Mouse (Mus musculus): ENCODE data around the gene Ttll6.
"Not testable (repeated sequence)": the region's sequence is repeated elsewhere in the genome, so short reads cannot be mapped to it uniquely, and the experiment has no call there.

Ttll6 gene

DNA sequence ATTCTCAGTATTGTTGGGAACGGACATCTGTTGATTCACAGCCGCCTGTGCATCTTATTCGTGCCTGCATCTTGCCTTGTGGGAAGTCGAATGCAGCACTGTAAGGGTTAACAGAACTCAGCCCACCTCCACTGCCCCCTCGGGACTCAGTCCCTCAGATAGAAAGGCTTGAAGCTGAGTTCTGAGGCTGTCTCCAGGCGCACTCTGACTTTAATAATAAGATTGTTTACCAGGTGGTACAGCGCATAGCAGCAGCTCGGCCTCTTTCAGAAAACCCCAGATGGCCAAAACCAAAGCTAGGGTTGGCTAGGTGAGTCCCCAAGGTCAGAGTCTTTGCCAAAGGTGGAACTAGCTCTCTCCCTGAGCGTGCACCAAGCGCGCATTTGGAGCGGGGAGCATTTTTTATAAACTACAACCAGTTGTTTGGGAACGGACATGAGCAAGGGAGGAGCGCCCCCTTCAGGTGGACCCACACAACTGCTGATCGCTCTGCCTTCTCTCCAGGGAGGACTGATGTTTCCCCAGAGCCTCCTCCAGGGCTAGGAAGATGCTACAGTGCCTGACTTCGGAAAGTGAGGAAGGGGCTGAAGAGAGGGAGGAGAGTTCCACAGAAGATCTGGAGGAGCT, at the start of gene Ttll6:
Ttll6 (plus strand) TSS at position 548 of the 627 bp plus-strand sequence.
- peak; percentile 66 to 81 for DNase-seq (ENCODE audit: inconsistent age in 2 of 2, low spot score in 1 of 2)

DNA sequence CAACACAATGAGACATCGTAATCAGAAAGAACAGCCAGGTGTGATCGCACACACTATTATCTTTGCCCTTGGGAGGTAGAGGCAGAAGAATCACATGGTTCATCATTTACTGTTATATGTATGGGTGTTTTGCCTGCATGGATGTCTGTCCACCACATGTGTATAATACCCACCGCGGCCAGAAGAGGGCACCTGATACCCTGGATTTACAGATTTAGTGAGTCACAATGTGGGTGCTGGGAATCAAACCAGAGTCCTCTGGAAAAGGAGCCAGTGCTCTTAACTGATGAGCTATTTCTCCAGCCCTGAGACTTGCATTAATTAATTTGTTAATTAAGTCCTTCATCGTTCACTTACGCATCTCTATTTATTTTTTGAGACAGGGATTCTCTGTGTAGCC, 45.6 kb upstream of the Ttll6 start:
- no peak for DNase-seq (ENCODE audit: inconsistent age in 2 of 2, low spot score in 1 of 2)

DNA sequence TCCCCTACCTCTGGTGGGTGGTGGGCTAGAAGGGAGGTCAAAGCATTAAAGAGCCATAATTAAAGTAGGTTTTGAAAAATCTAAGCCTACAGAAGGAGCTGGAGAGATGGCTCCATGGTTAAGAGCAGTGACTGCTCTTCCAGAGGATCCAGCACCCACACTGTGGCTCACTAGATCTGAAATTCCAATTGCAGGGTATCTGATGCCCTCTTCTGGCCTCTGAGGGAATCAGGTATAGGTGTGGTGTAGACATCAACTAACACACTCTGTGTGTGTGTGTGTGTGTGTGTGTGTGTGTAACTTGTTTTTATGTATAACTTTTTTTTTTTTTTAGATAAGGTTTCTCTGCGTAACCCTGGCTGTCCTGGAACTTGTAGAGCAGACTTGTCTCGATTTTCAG, 42.5 kb upstream of the Ttll6 start:
- peak in 1 of 2 experiments; percentile 65 for DNase-seq (ENCODE audit: inconsistent age in 2 of 2, low spot score in 1 of 2)

DNA sequence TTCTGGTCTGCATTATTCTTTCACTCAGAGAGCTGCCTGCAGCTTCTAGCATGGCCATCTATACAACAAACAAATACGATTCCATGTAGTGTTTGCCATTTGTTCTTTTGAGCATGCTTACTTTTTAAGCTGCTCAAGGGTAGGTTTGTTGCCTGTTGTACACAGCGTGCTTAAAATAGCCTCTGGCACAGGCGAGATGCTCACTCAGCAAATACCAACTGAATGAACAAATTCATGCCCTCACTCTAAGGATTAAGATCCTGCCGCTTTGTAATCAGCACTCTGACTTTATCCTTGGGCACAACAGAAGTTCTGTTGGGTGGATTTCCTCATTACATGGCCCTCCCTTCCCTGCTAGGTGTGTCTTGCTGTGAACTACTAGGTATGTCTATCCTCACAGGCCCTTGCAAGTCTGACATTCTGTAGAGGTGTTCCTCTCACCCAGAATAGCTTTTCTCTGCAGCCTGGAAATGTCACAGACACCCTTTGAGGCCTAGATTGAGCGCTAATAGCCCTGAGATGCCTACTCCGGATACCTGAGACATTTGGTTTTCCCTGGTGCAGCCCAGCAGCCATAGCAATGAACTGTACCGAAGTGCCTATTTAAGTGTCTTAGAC, 40.8 kb upstream of the Ttll6 start:
- no peak for DNase-seq (ENCODE audit: inconsistent age in 2 of 2, low spot score in 1 of 2)

DNA sequence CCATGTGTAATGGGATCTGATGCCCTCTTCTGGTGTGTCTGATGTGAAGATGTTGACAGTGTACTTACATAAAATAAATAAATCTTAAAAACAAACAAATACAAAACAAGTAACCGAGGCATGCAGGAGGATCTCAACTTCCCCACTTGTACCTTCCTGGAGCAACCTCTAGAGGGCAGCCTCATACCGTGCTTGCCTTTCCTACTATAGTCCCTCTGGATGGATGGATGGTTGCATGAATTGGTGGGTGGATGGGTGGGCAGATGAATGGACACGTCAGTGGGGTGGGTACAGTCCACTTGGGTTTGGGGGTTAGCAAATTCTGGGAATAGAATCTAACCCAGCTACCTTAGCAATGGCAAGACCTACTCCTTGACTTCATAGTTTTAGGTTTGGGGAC, 40.2 kb upstream of the Ttll6 start:
- peak; percentile 58 to 82 for DNase-seq (ENCODE audit: inconsistent age in 2 of 2, low spot score in 1 of 2)

DNA sequence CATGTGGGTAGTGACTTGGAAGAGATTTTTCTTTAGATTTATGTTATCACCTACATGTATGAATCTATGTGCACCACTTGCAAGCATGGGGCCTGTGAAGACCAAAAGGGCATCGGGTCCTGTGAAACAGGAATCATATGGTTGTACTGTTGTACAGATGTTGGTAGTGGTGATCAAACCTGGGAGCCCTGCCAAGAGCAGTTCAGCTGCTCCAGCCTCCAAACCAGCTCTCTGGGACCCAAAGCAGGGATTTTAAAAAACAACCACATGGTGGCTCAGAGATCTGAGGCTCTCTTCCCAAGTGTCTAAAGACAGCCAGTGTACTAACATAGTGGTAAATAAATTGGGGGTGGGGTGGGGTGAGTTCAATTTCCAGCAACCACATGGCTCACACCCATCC, 25.2 kb upstream of the Ttll6 start:
- DNase-seq (ENCODE audit: inconsistent age in 2 of 2, low spot score in 1 of 2) = no peak

DNA sequence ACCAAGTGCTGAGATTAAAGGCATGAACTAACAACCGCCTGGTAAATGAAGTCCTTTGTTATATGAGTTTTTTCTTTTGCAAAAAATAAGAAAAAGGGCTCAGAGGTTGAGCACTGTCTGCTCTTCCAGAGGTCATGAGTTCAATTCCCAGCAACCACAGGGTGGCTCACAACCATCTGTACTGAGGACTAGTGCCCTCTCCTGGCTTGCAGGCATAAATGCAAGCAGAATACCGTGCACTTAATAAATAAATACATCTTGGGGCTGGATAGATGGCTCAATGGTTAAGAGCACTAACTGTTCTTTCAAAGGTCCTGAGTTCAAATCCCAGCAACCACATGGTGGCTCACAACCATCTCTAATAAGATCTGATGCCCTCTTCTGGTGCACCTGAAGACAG, 22.6 kb upstream of the Ttll6 start:
- DNase-seq (ENCODE audit: inconsistent age in 2 of 2, low spot score in 1 of 2) = not testable (repeated sequence)

DNA sequence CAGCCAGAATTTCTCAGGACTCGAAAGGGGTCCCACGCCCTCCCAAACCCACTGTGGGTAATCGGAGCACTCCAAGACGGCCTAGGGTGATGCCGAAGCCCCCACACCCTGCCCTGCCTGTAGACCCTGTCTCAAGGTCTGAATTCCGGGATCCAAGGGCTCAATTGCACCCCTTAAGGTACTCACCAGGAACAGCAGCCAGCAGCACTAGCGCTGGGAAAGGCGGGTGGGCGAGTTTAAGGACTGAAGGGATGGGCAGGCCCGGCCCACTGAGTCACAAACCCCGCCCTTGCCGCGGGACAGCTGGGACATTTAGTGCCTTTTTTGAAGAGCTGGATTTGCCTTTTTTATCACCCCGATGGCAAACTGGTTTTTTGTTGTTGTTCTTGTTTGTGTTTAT, 21.8 kb upstream of the Ttll6 start, which contains the start of gene Calcoco2:
Calcoco2 (minus strand) TSS at position 214 of the 400 bp plus-strand sequence.
- DNase-seq (ENCODE audit: inconsistent age in 2 of 2, low spot score in 1 of 2) = no peak

DNA sequence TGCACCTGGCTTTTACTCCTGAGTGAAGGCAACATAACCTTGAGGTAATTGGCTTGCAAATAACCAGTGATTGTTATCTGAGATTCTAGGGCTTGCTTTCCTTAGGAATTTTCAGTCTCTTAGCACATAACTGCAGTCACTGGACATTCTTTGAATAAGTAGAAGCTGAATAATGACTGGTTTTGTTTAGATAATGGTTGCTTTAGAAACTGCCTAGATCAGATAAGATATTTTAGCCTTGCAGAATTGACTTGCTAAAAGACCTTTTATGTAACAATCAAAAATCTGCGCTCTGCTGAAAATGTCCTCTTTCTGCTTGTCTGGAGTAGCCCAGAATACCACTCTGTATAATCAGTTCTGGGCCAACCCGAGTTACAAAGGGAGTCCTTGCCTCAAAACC, 19.5 kb upstream of the Ttll6 start:
- DNase-seq (ENCODE audit: inconsistent age in 2 of 2, low spot score in 1 of 2) = no peak

DNA sequence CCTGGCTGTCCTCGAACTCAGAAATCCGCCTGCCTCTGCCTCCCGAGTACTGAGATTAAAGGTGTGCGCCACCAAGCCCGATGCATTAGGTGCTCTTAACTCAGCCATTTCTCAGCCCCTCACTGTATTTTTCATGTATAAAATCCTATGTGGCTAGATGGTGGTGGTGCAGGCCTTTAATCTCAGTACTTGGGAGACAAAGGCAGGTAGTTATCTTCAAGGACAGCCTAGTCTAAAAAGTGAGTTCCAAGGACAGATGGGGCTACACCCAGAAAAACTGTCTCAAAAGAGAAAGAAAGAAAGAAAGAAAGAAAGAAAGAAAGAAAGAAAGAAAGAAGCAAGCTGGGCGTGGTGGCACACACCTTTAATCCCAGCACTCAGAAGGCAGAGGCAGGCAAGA, 18.2 kb upstream of the Ttll6 start:
- no peak for DNase-seq (ENCODE audit: inconsistent age in 2 of 2, low spot score in 1 of 2)

DNA sequence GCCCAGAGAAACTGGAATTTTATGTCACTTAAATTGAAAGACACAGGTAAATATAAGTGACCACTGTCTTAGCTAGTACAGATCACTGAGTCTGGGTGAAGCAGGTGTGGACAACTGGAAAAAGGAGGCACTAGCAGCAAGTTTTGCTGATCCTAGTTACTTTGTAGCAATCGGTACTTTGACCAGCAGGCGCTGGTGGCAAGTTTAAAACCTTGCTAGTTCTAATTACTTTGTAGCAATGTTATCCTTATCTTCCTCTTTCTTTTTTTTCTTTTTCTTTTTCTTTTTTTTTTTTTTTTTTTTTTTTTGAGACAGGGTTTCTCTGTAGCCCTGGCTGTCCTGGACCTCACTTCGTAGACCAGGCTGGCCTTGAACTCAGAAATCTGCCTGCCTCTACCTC, 17.5 kb upstream of the Ttll6 start:
- no peak for DNase-seq (ENCODE audit: inconsistent age in 2 of 2, low spot score in 1 of 2)

DNA sequence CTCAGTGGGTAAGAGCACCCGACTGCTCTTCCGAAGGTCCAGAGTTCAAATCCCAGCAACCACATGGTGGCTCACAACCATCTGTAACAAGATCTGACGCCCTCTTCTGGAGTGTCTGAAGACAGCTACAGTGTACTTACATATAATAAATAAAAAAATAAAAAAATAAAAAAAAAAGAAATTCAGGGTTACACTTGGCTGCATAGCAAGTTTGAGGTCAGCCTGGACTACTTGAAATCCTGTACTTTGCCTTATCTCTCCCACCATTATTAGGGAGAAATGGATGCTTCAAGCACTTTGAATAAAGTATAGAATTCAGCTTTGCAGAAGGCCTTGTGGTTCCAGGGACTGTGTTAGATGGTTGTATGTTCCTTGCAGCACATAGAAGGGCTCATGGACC, 16.7 kb upstream of the Ttll6 start:
- not testable (repeated sequence) for DNase-seq (ENCODE audit: inconsistent age in 2 of 2, low spot score in 1 of 2)

DNA sequence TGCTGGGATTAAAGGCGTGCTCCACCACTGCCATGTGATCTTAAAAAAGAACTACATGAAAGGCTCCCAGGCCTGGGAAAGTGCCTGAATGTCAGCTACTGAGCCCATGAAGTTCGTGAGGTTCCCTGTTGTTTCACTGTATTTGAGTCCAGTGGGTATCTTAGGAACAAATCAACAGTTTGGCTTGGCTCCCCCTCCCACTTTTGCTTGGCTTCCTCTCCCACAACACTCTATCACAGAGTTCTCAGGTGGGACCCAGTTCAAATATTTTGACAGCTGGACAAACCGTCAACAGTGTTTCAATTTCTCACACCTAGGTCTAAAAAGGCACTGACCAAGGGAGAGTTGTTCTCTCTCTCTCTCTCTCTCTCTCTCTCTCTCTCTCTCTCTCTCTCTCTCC, 14.2 kb upstream of the Ttll6 start:
- DNase-seq (ENCODE audit: inconsistent age in 2 of 2, low spot score in 1 of 2) = no peak

DNA sequence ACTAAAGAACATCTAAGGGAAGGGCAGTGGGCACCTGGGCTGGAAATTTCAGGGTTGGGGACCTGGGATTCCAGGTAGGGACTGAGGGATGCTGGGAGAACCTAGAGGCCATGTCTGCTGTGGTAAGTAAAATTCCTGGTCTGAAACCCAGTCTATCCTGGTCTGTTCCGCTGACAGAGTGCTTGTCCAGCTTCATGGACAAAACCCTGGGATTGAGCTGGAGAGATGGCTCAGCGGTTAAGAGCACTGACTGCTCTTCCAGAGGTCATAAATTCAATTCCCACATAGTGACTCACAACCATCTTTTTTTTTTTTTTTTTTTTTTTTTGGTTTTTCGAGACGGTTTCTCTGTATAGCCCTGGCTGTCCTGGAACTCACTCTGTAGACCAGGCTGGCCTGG, 10.8 kb upstream of the Ttll6 start:
- peak in 1 of 2 experiments; percentile 27 for DNase-seq (ENCODE audit: inconsistent age in 2 of 2, low spot score in 1 of 2)

DNA sequence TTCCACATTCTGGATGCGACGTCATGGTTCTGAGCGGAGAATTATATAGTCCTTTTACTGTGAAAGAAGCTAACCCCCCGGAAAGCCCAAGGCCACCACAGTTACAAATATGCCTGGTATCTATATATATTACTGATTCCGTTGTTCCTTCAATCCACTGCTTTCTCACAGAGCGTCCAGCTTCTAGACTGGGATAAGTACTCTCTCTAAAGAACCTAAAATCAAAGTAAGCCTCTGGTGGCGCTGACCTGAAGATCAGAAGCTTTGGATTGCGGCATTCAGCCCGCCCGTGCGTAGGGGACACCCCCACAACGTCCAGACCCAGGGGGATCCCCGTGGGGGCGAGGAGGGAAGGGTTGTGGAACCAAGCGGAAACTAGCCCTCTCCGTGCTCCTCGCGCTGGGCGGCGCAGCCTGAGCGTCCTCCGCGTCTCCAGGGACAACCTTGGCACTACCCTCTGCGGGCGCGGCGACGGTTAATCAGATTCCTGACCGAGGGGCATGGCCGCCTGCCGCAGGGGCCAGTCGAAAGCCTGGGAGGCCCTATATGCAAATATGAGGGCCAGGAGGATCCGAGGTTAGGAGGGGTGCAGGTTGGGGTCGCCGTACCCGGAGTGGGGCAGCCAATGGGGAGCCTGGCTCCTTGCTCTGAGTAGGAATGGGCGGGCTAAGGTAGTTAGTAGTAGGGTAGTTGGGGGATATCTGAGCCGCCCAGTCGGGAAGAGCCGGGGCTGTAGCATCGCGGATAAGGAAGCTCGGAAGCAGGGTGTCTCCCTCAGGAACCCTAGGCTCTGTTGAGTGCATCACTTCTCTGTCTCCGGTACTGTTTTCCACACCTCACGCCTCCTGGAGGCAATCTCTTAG, 9.3 kb upstream of the Ttll6 start:
- DNase-seq (ENCODE audit: inconsistent age in 2 of 2, low spot score in 1 of 2) = peak; percentile 55 to 75

DNA sequence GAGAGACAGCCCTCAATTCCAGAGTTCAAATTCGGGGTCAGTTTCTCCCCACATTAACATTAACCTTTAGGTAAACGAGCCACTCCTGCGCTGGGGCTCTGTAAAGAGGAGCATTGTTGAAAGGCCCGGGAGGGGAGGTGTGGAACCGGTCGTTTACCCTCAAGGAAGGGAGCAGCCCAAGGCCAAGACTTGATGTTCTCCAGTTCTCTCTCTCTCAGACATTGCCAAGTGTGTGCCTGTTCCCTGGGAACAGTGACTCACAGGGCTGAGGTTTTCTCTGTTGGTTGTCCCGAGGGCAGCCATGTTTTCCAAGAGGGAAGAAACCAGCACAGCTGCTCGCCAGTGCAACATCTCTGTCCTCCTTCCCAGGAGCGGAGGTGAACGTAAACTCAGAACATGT, 3.0 kb upstream of the Ttll6 start:
- DNase-seq (ENCODE audit: inconsistent age in 2 of 2, low spot score in 1 of 2) = no peak

DNA sequence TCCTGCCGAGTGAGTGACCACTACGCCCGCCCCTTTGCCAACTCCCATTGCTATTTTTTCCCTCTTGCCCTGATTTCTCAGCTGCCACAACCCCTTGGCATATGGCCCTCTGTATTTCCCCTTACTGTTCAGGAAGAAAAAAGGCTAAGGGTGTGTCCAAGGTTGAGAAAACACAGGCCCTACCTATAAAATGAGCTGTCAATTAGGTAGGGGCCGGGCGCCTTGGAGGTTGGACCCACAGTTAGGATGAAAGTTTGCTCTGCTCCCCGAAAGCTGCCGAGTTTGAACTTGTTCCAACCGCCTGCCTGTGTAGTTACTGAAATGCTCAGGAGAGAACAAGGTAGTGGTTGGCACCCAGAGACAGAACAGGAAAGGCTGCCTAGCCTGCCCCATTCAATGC, 2.3 kb downstream of the Ttll6 start:
- no peak for DNase-seq (ENCODE audit: inconsistent age in 2 of 2, low spot score in 1 of 2)

DNA sequence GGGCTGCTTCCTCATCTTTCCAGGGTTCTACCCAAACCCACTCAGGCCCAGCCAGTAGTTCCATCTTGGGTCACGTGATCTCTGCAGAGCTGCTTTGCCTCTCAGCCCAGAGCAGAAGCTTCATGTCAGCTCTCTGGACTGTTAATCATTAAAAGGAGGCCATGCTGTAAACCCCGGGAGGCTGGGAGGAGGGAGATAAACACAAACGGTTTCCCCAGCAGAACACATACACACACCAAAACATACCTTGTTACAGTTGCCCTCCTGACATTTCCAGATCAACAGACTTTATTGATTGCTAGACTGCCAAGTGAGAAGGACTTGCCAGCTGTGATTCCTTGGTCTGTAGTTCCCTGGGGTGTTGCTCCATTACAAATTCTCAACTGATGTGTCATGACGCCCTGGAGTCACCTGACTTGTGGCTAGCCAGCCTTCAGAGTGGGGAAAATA, 7.2 kb downstream of the Ttll6 start:
- peak in 1 of 2 experiments; percentile 55 for DNase-seq (ENCODE audit: inconsistent age in 2 of 2, low spot score in 1 of 2)

DNA sequence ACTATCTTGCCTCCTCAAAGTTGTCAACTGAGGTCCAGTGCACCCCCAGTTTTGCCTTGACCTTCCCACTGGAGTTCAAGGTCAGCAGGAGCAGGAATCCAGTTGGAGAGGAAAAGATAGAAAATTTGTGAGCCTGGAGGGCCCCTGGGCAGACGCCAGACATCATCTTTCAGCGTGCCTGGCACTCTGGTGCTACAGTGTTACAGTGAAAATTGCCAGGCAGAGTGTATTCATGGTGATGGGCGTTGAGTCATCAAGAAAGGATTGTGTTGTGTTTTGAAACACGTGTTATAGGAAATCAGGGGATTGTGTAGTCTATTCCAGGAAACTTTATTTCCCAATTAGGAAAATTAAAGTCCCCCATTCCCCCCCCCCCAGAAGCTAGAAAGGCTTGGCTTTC, 10.2 kb downstream of the Ttll6 start:
- DNase-seq (ENCODE audit: inconsistent age in 2 of 2, low spot score in 1 of 2) = no peak

DNA sequence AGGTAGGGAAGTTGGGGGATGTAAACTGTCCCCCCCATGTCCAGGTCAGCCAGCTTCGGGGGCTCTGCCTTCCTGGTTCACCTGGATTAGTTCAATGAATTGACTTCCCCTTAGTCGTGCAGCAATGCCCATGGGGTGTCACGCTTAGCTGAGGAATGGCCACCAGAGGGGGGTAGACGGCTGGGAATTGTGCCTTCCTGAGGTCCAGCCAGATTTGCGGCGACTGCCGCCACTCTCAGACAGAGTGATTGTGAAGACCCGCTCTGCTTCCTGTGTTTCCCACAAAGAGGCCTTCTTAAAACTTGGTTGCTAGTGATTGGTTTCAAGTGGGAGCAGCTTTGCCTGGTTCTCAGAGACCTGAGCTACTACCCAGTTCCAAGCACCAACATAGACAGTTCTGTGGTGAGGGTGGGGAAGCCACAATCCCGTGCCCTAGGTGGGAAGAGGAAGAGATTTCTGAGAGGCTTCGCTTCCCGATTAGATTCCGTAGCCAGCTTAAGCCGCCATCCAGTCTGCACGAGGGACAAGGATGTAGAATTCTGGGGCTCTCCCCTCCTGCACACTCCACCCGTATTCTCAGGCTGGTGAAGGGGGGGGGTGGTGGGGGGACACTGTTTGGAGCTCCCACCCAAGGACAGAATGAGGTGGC, 12.2 kb downstream of the Ttll6 start:
- DNase-seq (ENCODE audit: inconsistent age in 2 of 2, low spot score in 1 of 2) = peak; percentile 80 to 93

DNA sequence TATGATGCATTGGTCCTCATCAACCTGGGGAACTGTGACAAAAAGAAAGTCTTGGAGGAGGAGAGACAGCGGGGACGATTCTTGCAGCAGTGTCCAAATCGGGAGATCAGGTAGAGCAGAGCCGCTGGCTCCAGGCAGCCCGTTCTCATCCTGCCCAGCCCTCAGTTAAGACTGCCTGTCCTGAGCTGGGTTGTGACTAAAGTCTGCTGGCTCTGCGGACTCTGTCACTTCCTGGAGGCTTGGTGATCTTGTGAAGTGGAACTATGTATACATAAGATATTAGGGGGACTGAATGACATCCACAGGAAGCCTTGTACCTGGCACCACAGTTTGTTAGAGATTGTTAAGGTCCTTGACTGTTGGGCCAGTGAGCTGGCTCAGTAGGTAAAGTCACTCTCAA, 13.9 kb downstream of the Ttll6 start:
- no peak for DNase-seq (ENCODE audit: inconsistent age in 2 of 2, low spot score in 1 of 2)

All from adrenal gland, adult (tissue).